Mouse (Mus musculus): ENCODE measurements around the gene Dnttip1.

- TF ChIP-seq GATA1 (IDR thresholded peaks at IDR 0.05; ENCODE audit: low read length) (no peak), TAL1 (IDR thresholded peaks at IDR 0.05; ENCODE audit: low read length) (no peak)
Measured at GRCm38 (mm10) chr2:164735446-164735845, 10.3 kb upstream of the Dnttip1 start.

Measured in erythroblast, embryonic 14.5 days (primary cell).